Mouse (Mus musculus) lung, postnatal 25 days (tissue): ENCODE measurements at regions not wholly inside any gene's neighbourhood (a gene's known extent, or its start where the extent isn't known, plus 50 kb on each side); places are given as distances from the start of the nearest gene placed in this dataset.

Source experiments
- DNase-seq: peaks from one replicate; pipeline ENCODE4 v3.0.0; 2022; ENCODE audit warnings: low spot score

DNA sequence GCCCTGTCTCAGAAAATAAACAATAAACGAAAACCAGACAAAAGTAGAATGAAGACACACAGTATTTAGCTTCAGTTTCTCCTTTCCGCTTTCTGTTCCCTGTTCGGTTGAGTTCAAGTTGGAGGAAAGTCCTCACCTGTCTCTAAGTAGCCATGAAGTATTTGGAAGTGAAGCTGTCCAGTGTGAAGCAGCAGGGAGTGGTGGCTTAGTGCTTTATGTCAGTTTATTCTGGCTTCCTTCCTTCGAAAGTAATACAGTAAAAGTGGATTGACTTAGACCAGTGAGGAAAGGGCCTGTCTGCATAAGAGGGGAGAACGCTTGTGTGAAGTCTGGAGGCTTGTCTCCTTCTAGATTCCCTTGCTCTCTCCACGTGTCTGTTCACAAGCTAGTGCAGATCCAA is 50.5 kb upstream of the Asprv1 start:
- peak; percentile 47 for DNase-seq
